ENCODE assay signal across 29 mouse cellular contexts in genomic region chr9:56207083-56207482, GRCm38 (mm10). TPM values are rescaled to one million over a fixed set of nuclear protein-coding genes. Genes with fewer than 3 reads are reported as not detected.
DNase-seq lines count a peak whose midpoint lies in the region; ATAC-seq and TF ChIP-seq lines count a peak whose summit lies in the region.
"Had no signal": no experiment of that assay in that cellular context is flagged by ENCODE, and none has a peak within 500 bp of the region (broad histone marks: within the 10 kb centered on the region; RNA-seq: fewer than 3 reads in every experiment).

No protein-coding gene starts in this region.

- no peaks in the 10 kb centered on the region; the same call in 1 of the 2 replicates for H3K4me1 ChIP-seq in thymus, adult 2 months (replicated peaks; ENCODE audit: control insufficient read depth, insufficient read depth, low read length)
- no peaks in the 10 kb centered on the region for H3K4me1 ChIP-seq in intestine, postnatal 0 days (replicated peaks; ENCODE audit: control insufficient read depth, insufficient read depth, low read length)
- no peaks in the 10 kb centered on the region for H3K4me1 ChIP-seq in forebrain, embryonic 12.5 days
- H3K4me1 ChIP-seq: forebrain, embryonic 15.5 days; intestine, embryonic 15.5 days; kidney, embryonic 15.5 days; lung, embryonic 15.5 days; stomach, embryonic 15.5 days had no signal

- H3K27me3 ChIP-seq in thymus, adult 2 months (ENCODE audit: control insufficient read depth, insufficient read depth, low read length), result no peaks in the 10 kb centered on the region
- no peaks in the 10 kb centered on the region for H3K27me3 ChIP-seq in intestine, postnatal 0 days (replicated peaks; ENCODE audit: control insufficient read depth, insufficient read depth, low read length)
- no peaks in the 10 kb centered on the region for H3K27me3 ChIP-seq in forebrain, embryonic 12.5 days
- H3K27me3 ChIP-seq: embryonic facial prominence, embryonic 13.5 days; forebrain, embryonic 15.5 days; intestine, embryonic 15.5 days; kidney, embryonic 15.5 days; lung, embryonic 15.5 days; stomach, embryonic 15.5 days had no signal

- H3K4me2 ChIP-seq in intestine, postnatal 0 days (replicated peaks; ENCODE audit: low read depth), result no peak overlapping the region
- H3K4me2 ChIP-seq in forebrain, embryonic 12.5 days, result no peak overlapping the region
- H3K4me2 ChIP-seq: embryonic facial prominence, embryonic 13.5 days; forebrain, embryonic 15.5 days; hindbrain, embryonic 14.5 days; intestine, embryonic 15.5 days; kidney, embryonic 15.5 days; lung, embryonic 15.5 days; midbrain, embryonic 11.5 days; stomach, embryonic 15.5 days had no signal

- peak; percentile 92 for ATAC-seq in granulocyte monocyte progenitor cell, adult 5-6 weeks (replicated peaks; ENCODE audit: poor library complexity, severe bottlenecking)
- peak; percentile 86 for ATAC-seq in megakaryocyte progenitor cell, adult 5-6 weeks (replicated peaks; ENCODE audit: poor library complexity)
- ATAC-seq in intestine, postnatal 0 days, result no peak
- ATAC-seq in forebrain, embryonic 12.5 days (ENCODE audit: low FRiP score), result no peak
- ATAC-seq: forebrain, embryonic 15.5 days; intestine, embryonic 15.5 days had no signal

- 40% methylated on average over 10 of the region's 10 CpGs for WGBS in thymus, adult 2 months
- WGBS in intestine, postnatal 0 days, result 89% methylated on average over 10 of the region's 10 CpGs
- 90% methylated on average over 10 of the region's 10 CpGs for WGBS in forebrain, embryonic 12.5 days

- DNase-seq in 416B (ENCODE audit: low read depth), result peak; percentile 61
- peak; percentile 18 for DNase-seq in T-cell, adult 2 months (ENCODE audit: low spot score)
- DNase-seq in thymus, adult 2 months, result no peak
- DNase-seq in kidney, postnatal 25 days, result no peak
- DNase-seq: adrenal gland, postnatal 14 days; B cell, adult 2 months; cerebellum, adult 2 months; cerebellum, postnatal 25 days; embryo, embryonic 11 days; gastrocnemius, postnatal 10 days; layer of hippocampus, adult 9-11 months; lung, postnatal 36 days; retina, postnatal 1 day; right cerebral cortex, postnatal 25 days; thymus, postnatal 4 days had no signal

- TF ChIP-seq POLR2A in thymus, adult 2 months (IDR thresholded peaks at IDR 0.05; ENCODE audit: control insufficient read depth, extremely low read depth, insufficient read depth, low read length, poor library complexity), result no peak

- no peak overlapping the region for H3K4me3 ChIP-seq in thymus, adult 2 months (ENCODE audit: control insufficient read depth, insufficient read depth, low read length)
- no peak overlapping the region for H3K4me3 ChIP-seq in intestine, postnatal 0 days (ENCODE audit: low read depth, low read length)
- H3K4me3 ChIP-seq in forebrain, embryonic 12.5 days (replicated peaks), result no peak overlapping the region
- H3K4me3 ChIP-seq: embryonic facial prominence, embryonic 13.5 days; erythroblast, embryonic 14.5 days; forebrain, embryonic 15.5 days; intestine, embryonic 15.5 days; kidney, embryonic 15.5 days; lung, embryonic 15.5 days; stomach, embryonic 15.5 days had no signal

- no peaks in the 10 kb centered on the region for H3K36me3 ChIP-seq in thymus, adult 2 months (ENCODE audit: control insufficient read depth, insufficient read depth, low read length)
- H3K36me3 ChIP-seq in intestine, postnatal 0 days (ENCODE audit: control insufficient read depth, insufficient read depth), result peaks cover 33% of the 10 kb centered on the region
- H3K36me3 ChIP-seq in forebrain, embryonic 12.5 days (replicated peaks), result no peaks in the 10 kb centered on the region
- H3K36me3 ChIP-seq: forebrain, embryonic 15.5 days had no signal

- TF ChIP-seq CTCF in thymus, adult 2 months (IDR thresholded peaks at IDR 0.05; ENCODE audit: borderline replicate concordance, control insufficient read depth, extremely low read depth, insufficient read depth, low read length, poor library complexity), result no peak
- TF ChIP-seq CTCF in intestine, postnatal 0 days (IDR thresholded peaks at IDR 0.05; ENCODE audit: low read depth), result no peak

- no peak overlapping the region for H3K9ac ChIP-seq in intestine, postnatal 0 days (ENCODE audit: low read depth, low read length)
- no peak overlapping the region for H3K9ac ChIP-seq in forebrain, embryonic 12.5 days
- H3K9ac ChIP-seq: embryonic facial prominence, embryonic 13.5 days; forebrain, embryonic 15.5 days; hindbrain, embryonic 14.5 days; intestine, embryonic 15.5 days; kidney, embryonic 15.5 days; liver, embryonic 14.5 days; lung, embryonic 15.5 days; stomach, embryonic 15.5 days had no signal

- H3K9me3 ChIP-seq in intestine, postnatal 0 days (ENCODE audit: control insufficient read depth), result no peaks in the 10 kb centered on the region
- H3K9me3 ChIP-seq in forebrain, embryonic 12.5 days, result no peaks in the 10 kb centered on the region
- H3K9me3 ChIP-seq: embryonic facial prominence, embryonic 13.5 days; forebrain, embryonic 15.5 days; intestine, embryonic 15.5 days; kidney, embryonic 15.5 days; lung, embryonic 15.5 days; stomach, embryonic 15.5 days had no signal

- no peak overlapping the region for H3K27ac ChIP-seq in thymus, adult 2 months (ENCODE audit: control insufficient read depth, insufficient read depth, low read length)
- H3K27ac ChIP-seq in intestine, postnatal 0 days (ENCODE audit: low read depth, low read length), result no peak overlapping the region
- no peak overlapping the region for H3K27ac ChIP-seq in forebrain, embryonic 12.5 days
- H3K27ac ChIP-seq: embryonic facial prominence, embryonic 13.5 days; forebrain, embryonic 15.5 days; hindbrain, embryonic 14.5 days; intestine, embryonic 15.5 days; kidney, embryonic 15.5 days; liver, embryonic 14.5 days; lung, embryonic 15.5 days; stomach, embryonic 15.5 days had no signal

RNA-seq across cellular contexts. Expression of gene Tspan3, which starts 41.8 kb away (rescaled TPM):
- 58.3 and 66.0 TPM in 2 replicates for total RNA-seq in granulocyte monocyte progenitor cell, adult 5-6 weeks (2014; fragmentation: Nextera tagmentation)
- 28.0 and 50.9 TPM in 2 replicates for total RNA-seq in granulocyte monocyte progenitor cell, adult 5-6 weeks (2017)
- total RNA-seq in megakaryocyte progenitor cell, adult 5-6 weeks (2015), result 54.4 and 56.4 TPM in 2 replicates
- 37.2 and 37.6 TPM in 2 replicates for total RNA-seq in megakaryocyte progenitor cell, adult 5-6 weeks (2017)
- 120 and 146 TPM in 2 replicates for polyA plus RNA-seq in thymus, adult 2 months (2012; rRNA removed)
- 213 and 230 TPM in 2 replicates for polyA plus RNA-seq in intestine, postnatal 0 days (2015; fragmentation: Nextera tagmentation; extraction: Ambion mirVana)
- 472 and 483 TPM in 2 replicates for polyA plus RNA-seq in forebrain, embryonic 12.5 days (2016; fragmentation: Nextera tagmentation; extraction: Ambion mirVana)

Comparison
In these comparisons a context has a peak if more than half of its experiments do, and no peak if none do; other contexts are left out.
1. DNase-seq: peak in 416B (single experiment) and T-cell, adult 2 months (single experiment); none in thymus, adult 2 months (single experiment) and kidney, postnatal 25 days (0 of 2).
2. ATAC-seq: peak in granulocyte monocyte progenitor cell, adult 5-6 weeks (single experiment) and megakaryocyte progenitor cell, adult 5-6 weeks (single experiment); none in intestine, postnatal 0 days (single experiment) and forebrain, embryonic 12.5 days (single experiment).